Mouse (Mus musculus) adrenal gland, postnatal 36 days (tissue): ENCODE results near the gene Sox11. TPM values are rescaled to one million over a fixed set of nuclear protein-coding genes. Genes with fewer than 3 reads are reported as not detected.

Experiments
- DNase-seq, 2 experiments: peaks; one replicate each; pipeline ENCODE4 v3.0.0; 2021; ENCODE audit warnings: mixed read lengths in 1 of 2
- total RNA-seq, 2 experiments: library from RNA; stranded (reverse); gene quantifications; 2 replicates each; pipeline ENCODE4 v1.2.3; 2021

Gene Sox11
- total RNA-seq, 2 experiments from 2014 or later: 0.23 to 0.26 TPM

- no peak for DNase-seq
Observed at GRCm38 (mm10) chr12:27336336-27336735, 6.0 kb downstream of the Sox11 start.

GRCm38 (mm10) chr12:27335356-27336055 lies 6.9 kb downstream of the Sox11 start:
- DNase-seq: no peak

- no peak for DNase-seq
Observed at GRCm38 (mm10) chr12:27333590-27333989, 8.8 kb downstream of the Sox11 start.

GRCm38 (mm10) chr12:27323423-27323822 lies 19.0 kb downstream of the Sox11 start:
- no peak for DNase-seq

GRCm38 (mm10) chr12:27320705-27321104 lies 21.7 kb downstream of the Sox11 start:
- DNase-seq: no peak

GRCm38 (mm10) chr12:27312985-27313384 lies 29.4 kb downstream of the Sox11 start:
- peak in 1 of 2 experiments; percentile 5 for DNase-seq

GRCm38 (mm10) chr12:27311854-27312466 lies 30.4 kb downstream of the Sox11 start:
- DNase-seq: no peak

- DNase-seq: no peak
Observed at GRCm38 (mm10) chr12:27311316-27311832, 31.0 kb downstream of the Sox11 start.

- no peak for DNase-seq
Observed at GRCm38 (mm10) chr12:27310703-27311102, 31.7 kb downstream of the Sox11 start.

- DNase-seq: no peak
Observed at GRCm38 (mm10) chr12:27309969-27310368, 32.4 kb downstream of the Sox11 start.

- DNase-seq: no peak
Observed at GRCm38 (mm10) chr12:27304713-27305437, 37.5 kb downstream of the Sox11 start.

- DNase-seq: no peak
Observed at GRCm38 (mm10) chr12:27303190-27303589, 39.2 kb downstream of the Sox11 start.

- DNase-seq: no peak
Observed at GRCm38 (mm10) chr12:27298721-27299120, 43.7 kb downstream of the Sox11 start.

GRCm38 (mm10) chr12:27294191-27294590 lies 48.2 kb downstream of the Sox11 start:
- DNase-seq: no peak

GRCm38 (mm10) chr12:27293736-27294135 lies 48.6 kb downstream of the Sox11 start:
- no peak for DNase-seq

GRCm38 (mm10) chr12:27293208-27293607 lies 49.2 kb downstream of the Sox11 start:
- DNase-seq: no peak
